Mouse (Mus musculus) CH12.LX (cell line): ENCODE results near the gene Nelfcd. TPM values are rescaled to one million over a fixed set of nuclear protein-coding genes. Genes with fewer than 3 reads are reported as not detected.

ENCODE experiments used
- DNase-seq: peaks from one replicate; pipeline ENCODE4 v3.0.0-alpha.2; 2013; ENCODE audit errors: extremely low read depth
- H3K27ac ChIP-seq: 2 replicates; pipeline ENCODE4 v1.5.1; 2012; ENCODE audit warnings: low read depth, mild to moderate bottlenecking, control low read depth, moderate library complexity; ENCODE audit not compliant: insufficient read depth
- H3K27me3 ChIP-seq: replicated peaks from 2 replicates; pipeline ENCODE3; 2012; ENCODE audit warnings: inconsistent platforms
- H3K36me3 ChIP-seq, 2 experiments: replicated peaks in 1 of 2; 2 replicates each; pipeline versions ENCODE3 to v1.6.1; 2012; ENCODE audit warnings: inconsistent platforms in 1 of 2, low read length in 1 of 2, mild to moderate bottlenecking in 1 of 2, mixed read lengths in 1 of 2, moderate library complexity in 1 of 2; ENCODE audit not compliant: control insufficient read depth in 1 of 2, insufficient read depth in 1 of 2
- H3K4me1 ChIP-seq, 2 experiments: 2 replicates each; pipeline ENCODE4 v1.6.1; 2012; ENCODE audit warnings: inconsistent platforms in 1 of 2, moderate library complexity in 1 of 2; ENCODE audit not compliant: insufficient read depth in 2 of 2, control insufficient read depth in 1 of 2
- H3K4me2 ChIP-seq: 2 replicates; pipeline ENCODE4 v1.6.1; 2012; ENCODE audit warnings: low read depth, mild to moderate bottlenecking, control low read depth; ENCODE audit not compliant: poor library complexity, insufficient read depth, severe bottlenecking
- H3K4me3 ChIP-seq, 3 experiments: fragments of 150-350 bp in 1 of 3; sonication (generic) in 1 of 3; replicated peaks in 1 of 3; 2 replicates each; pipeline versions ENCODE3 to v1.5.1; 2011 to 2012; ENCODE audit warnings: low read depth in 2 of 3, low read length in 2 of 3, mild to moderate bottlenecking in 2 of 3, moderate library complexity in 2 of 3, control low read depth in 1 of 3, improper control_type of control experiment in 1 of 3, inconsistent platforms in 1 of 3, mixed read lengths in 1 of 3; ENCODE audit not compliant: poor library complexity in 1 of 3
- H3K79me2 ChIP-seq: replicated peaks from 2 replicates; pipeline ENCODE4 v1.6.1; 2012; ENCODE audit warnings: mild to moderate bottlenecking, moderate library complexity; ENCODE audit not compliant: control insufficient read depth, poor library complexity, insufficient read depth, severe bottlenecking; ENCODE audit errors: extremely low read depth
- H3K9ac ChIP-seq: 2 replicates; pipeline ENCODE4 v1.6.1; 2012; ENCODE audit warnings: low read depth, mild to moderate bottlenecking, control low read depth, moderate library complexity; ENCODE audit not compliant: insufficient read depth
- H3K9me3 ChIP-seq: replicated peaks from 2 replicates; pipeline ENCODE3; 2012; ENCODE audit warnings: low read length, inconsistent platforms, mixed read lengths
- BHLHE40 ChIP-seq: IDR thresholded peaks from 2 replicates; pipeline ENCODE4 v1.6.1; 2011; ENCODE audit warnings: mild to moderate bottlenecking, low read depth, low read length, improper control_type of control experiment
- ELF1 ChIP-seq: IDR thresholded peaks from 2 replicates; pipeline ENCODE4 v1.6.1; 2014; ENCODE audit warnings: low read depth, mild to moderate bottlenecking, inconsistent platforms, low read length, improper control_type of control experiment
- EP300 ChIP-seq: IDR thresholded peaks from 2 replicates; pipeline ENCODE4 v1.6.1; 2011; ENCODE audit warnings: low read length, improper control_type of control experiment
- MAX ChIP-seq: IDR thresholded peaks from 2 replicates; pipeline ENCODE4 v1.6.1; 2011; ENCODE audit warnings: low read length, improper control_type of control experiment
- MEF2A ChIP-seq: IDR thresholded peaks from 2 replicates; pipeline ENCODE4 v1.6.1; 2014; ENCODE audit warnings: low read depth, mild to moderate bottlenecking, inconsistent platforms, low read length, improper control_type of control experiment, borderline replicate concordance
- MYC ChIP-seq: IDR thresholded peaks from 2 replicates; pipeline ENCODE4 v1.6.1; 2011; ENCODE audit warnings: low read depth, mild to moderate bottlenecking, improper control_type of control experiment, low read length
- NELFE ChIP-seq: IDR thresholded peaks from 2 replicates; pipeline ENCODE4 v1.6.1; 2011; ENCODE audit warnings: low read depth, low read length, improper control_type of control experiment
- POLR2A ChIP-seq: IDR thresholded peaks from 2 replicates; pipeline ENCODE4 v1.6.1; 2011; ENCODE audit warnings: low read depth, mild to moderate bottlenecking, improper control_type of control experiment, low read length
- POLR2AphosphoS2 ChIP-seq: IDR thresholded peaks from 2 replicates; pipeline ENCODE4 v1.6.1; 2011; ENCODE audit warnings: low read depth, low read length, improper control_type of control experiment
- RAD21 ChIP-seq: IDR thresholded peaks from 2 replicates; pipeline ENCODE4 v1.6.1; 2011; ENCODE audit warnings: low read depth, mild to moderate bottlenecking, low read length, improper control_type of control experiment, moderate library complexity
- RCOR1 ChIP-seq: conservative IDR thresholded peaks from 2 replicates; pipeline ENCODE4 v1.6.1; 2012; ENCODE audit warnings: low read depth, mild to moderate bottlenecking, inconsistent platforms, low read length, improper control_type of control experiment
- SIN3A ChIP-seq: IDR thresholded peaks from 2 replicates; pipeline ENCODE4 v1.6.1; 2012; ENCODE audit warnings: low read length, improper control_type of control experiment, inconsistent platforms
- TCF12 ChIP-seq: IDR thresholded peaks from 2 replicates; pipeline ENCODE4 v1.6.1; 2014; ENCODE audit warnings: low read depth, mild to moderate bottlenecking, inconsistent platforms, low read length, improper control_type of control experiment
- USF1 ChIP-seq: IDR thresholded peaks from 2 replicates; pipeline ENCODE4 v1.6.1; 2014; ENCODE audit warnings: low read depth, mild to moderate bottlenecking, inconsistent platforms, low read length, improper control_type of control experiment
- ZC3H11A ChIP-seq: IDR thresholded peaks from 2 replicates; pipeline ENCODE4 v1.6.1; 2012; ENCODE audit warnings: low read depth, mild to moderate bottlenecking, inconsistent platforms, low read length, improper control_type of control experiment
- ZKSCAN1 ChIP-seq: IDR thresholded peaks from 2 replicates; pipeline ENCODE4 v1.6.1; 2012; ENCODE audit warnings: low read depth, inconsistent platforms, low read length, improper control_type of control experiment, borderline replicate concordance
- ZMIZ1 ChIP-seq: IDR thresholded peaks from 2 replicates; pipeline ENCODE4 v1.6.1; 2012; ENCODE audit warnings: low read depth, mild to moderate bottlenecking, inconsistent platforms, low read length, improper control_type of control experiment
- ZNF384 ChIP-seq: IDR thresholded peaks from 2 replicates; pipeline ENCODE4 v1.6.1; 2012; ENCODE audit warnings: low read depth, low read length, improper control_type of control experiment, inconsistent platforms
- dilution Hi-C: fragments of 300-500 bp; cut with MboI; formaldehyde crosslinking; loops from 2 replicates; pipeline ENCODE4 v1.14.3; 2020; ENCODE audit warnings: low sequenced_read_pairs; ENCODE audit not compliant: extremely low pct_unique_long_range_greater_than_20kb, extremely low pct_ligation_motif_present
- in situ Hi-C: fragments of 300-500 bp; cut with MboI; formaldehyde crosslinking; loops from 3 replicates; pipeline ENCODE4 v1.14.3; 2019; ENCODE audit warnings: low sequenced_read_pairs, low pct_ligation_motif_present, low pct_unique_long_range_greater_than_20kb, mixed read lengths
- polyA plus RNA-seq: library from polyadenylated mRNA; unstranded; fragments of >175 nt; gene quantifications from 2 replicates; pipeline ENCODE4 v1.2.1, GENCODE M21; 2012; ENCODE audit warnings: low read depth; ENCODE audit not compliant: insufficient read length
- total RNA-seq, 2 experiments: library from RNA; depleted of rRNA; stranded (reverse); fragments of 300-350 nt in 1 of 2; fragments of >200 nt in 1 of 2; gene quantifications; 2 replicates each; pipeline ENCODE4 v1.2.3; 2012 to 2014

Nelfcd gene
- total and polyA plus RNA-seq, 3 experiments, result 39.1 to 50.5 (median 44.6) TPM

DNA sequence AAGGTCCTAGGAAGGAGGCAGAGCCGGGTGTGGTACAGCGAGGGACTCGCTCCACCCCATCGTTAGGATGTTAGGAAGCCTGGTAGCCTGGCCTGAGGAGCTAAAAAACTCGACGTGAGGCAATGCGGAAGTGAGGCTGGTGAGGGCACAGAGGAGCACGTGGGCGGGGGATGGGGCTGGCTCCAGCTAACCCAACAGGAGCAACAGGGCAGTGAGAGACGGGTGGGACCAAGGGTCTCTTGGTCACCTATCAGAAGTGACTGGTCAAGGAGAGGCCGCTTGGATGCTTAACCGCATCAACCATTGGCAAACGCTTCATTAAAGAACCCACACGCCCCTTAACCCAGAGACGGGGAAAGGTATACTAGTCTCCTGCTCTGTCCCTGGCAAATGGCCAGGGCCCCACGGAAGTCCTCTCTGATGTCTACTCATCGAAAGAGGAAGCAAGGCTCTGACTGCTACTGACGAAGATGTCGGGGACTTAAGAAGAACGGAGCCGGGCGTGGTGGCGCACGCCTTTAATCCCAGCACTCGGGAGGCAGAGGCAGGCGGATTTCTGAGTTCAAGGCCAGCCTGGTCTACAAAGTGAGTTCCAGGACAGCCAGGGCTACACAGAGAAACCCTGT, 20.6 kb downstream of the Nelfcd start:
- Histone ChIP-seq H3K9ac (no peak overlapping the region), H3K4me1 (peaks cover 21 to 59% of the 10 kb centered on the region in 2 experiments), H3K4me2 (no peak overlapping the region), H3K4me3 (no peak overlapping the region), H3K27ac (peak overlapping the region; percentile 11; the same call in 1 of the 2 replicates), H3K79me2 (peaks cover 29% of the 10 kb centered on the region), H3K27me3 (no peaks in the 10 kb centered on the region), H3K36me3 (peaks cover 35 to 54% of the 10 kb centered on the region in 2 experiments), H3K9me3 (no peaks in the 10 kb centered on the region)
- dilution Hi-C loops (no loop called here), in situ Hi-C loops (no loop called here)
- TF ChIP-seq ELF1 (peak; percentile 52; the same call in 1 of the 2 replicates), MYC (peak; percentile 90), SIN3A (peak; percentile 26; the same call in 1 of the 2 replicates), USF1 (no peak), POLR2AphosphoS2 (no peak), NELFE (no peak), POLR2A (peak; percentile 15; the same call in 1 of the 2 replicates), MAX (peak; percentile 76), BHLHE40 (0 out of 2 replicates have a peak, but pooled peaks have one; percentile 42)
- no peak for DNase-seq

DNA sequence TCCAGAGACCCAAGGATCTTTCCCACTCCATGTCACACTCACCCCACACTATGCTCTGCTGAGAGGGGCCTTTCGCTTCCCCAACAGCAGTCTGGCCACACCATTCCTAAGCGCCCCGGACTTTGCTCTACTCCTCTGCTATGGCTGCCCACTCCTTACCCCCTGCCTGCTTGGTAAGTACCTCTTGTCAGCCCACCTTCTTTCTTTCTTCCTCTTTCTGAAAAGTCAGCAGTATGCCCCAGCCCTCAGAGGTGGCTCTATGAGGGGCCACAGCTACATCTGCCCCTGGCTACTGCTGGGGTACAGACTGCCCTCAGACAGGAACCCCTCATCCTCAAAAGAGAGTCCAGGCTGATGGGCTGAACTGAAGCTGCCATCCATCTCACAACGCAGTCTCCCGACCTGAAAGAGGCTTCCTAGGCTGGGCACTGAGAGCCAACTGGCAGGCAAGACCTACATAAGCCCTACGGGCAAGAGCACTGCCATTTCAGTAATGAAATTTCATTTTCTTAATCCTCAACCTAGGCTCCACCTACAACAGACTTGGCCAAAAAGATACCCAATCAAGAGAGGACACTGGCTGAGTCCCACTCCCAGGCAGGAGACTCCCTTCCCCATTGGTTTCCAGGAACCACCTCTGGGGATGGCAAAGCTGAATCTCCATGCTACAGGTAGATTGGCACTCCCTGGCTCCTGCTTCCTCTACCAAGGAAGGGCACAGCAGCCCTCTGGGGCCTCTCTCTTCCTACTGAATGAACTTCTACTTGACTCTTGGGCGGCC, 21.5 kb downstream of the Nelfcd start:
- peak overlapping the region; percentile 73 to 97 (median 96) for H3K4me3 ChIP-seq
- peak overlapping the region; percentile 61 for H3K9ac ChIP-seq
- DNase-seq, result no peak
- H3K4me1 ChIP-seq, result peaks cover 27 to 65% of the 10 kb centered on the region in 2 experiments
- H3K79me2 ChIP-seq, result peaks cover 29% of the 10 kb centered on the region
- H3K27me3 ChIP-seq, result no peaks in the 10 kb centered on the region
- H3K4me2 ChIP-seq, result peak overlapping the region; percentile 67
- H3K36me3 ChIP-seq, result peaks cover 33 to 46% of the 10 kb centered on the region in 2 experiments
- in situ Hi-C loops (no loop called here), dilution Hi-C loops (no loop called here)
- peak overlapping the region; percentile 20 for H3K27ac ChIP-seq
- H3K9me3 ChIP-seq, result no peaks in the 10 kb centered on the region
- TF ChIP-seq ZC3H11A (no peak), ZNF384 (no peak), RAD21 (no peak), EP300 (no peak), MEF2A (no peak), TCF12 (no peak), BHLHE40 (no peak), RCOR1 (no peak), ZMIZ1 (no peak), ZKSCAN1 (no peak)
